Mouse (Mus musculus) liver, adult 2 months (tissue): Measurements from ENCODE around the gene Clec16a. TPM values are rescaled to one million over a fixed set of nuclear protein-coding genes. Genes with fewer than 3 reads are reported as not detected.

Source experiments
- DNase-seq: peaks from one replicate; pipeline ENCODE4 v3.0.0-alpha.2; 2011; ENCODE audit warnings: low read depth, low spot score; ENCODE audit errors: extremely low read depth
- H3K27ac ChIP-seq: fragments of 200-500 bp; replicated peaks from 2 replicates; pipeline ENCODE4 v1.5.1; 2012; ENCODE audit warnings: low read depth, mild to moderate bottlenecking, control low read depth, inconsistent platforms, low read length; ENCODE audit not compliant: insufficient read depth
- H3K27me3 ChIP-seq: fragments of 200-500 bp; 2 replicates; pipeline ENCODE4 v1.6.1; 2012; ENCODE audit warnings: mild to moderate bottlenecking, moderate library complexity, low read length, inconsistent platforms; ENCODE audit not compliant: control insufficient read depth, insufficient read depth
- H3K36me3 ChIP-seq: fragments of 200-500 bp; 2 replicates; pipeline ENCODE4 v1.6.1; 2012; ENCODE audit warnings: low read length, inconsistent platforms; ENCODE audit not compliant: control insufficient read depth, insufficient read depth
- H3K4me1 ChIP-seq: fragments of 200-500 bp; 2 replicates; pipeline ENCODE4 v1.6.1; 2011; ENCODE audit warnings: low read length; ENCODE audit not compliant: control insufficient read depth, insufficient read depth
- H3K4me3 ChIP-seq: fragments of 200-500 bp; 2 replicates; pipeline ENCODE4 v1.5.1; 2011; ENCODE audit warnings: low read depth, mild to moderate bottlenecking, control low read depth, low read length, moderate library complexity; ENCODE audit not compliant: insufficient read depth
- H3K79me2 ChIP-seq: fragments of 200-500 bp; 2 replicates; pipeline ENCODE4 v1.6.1; 2012; ENCODE audit warnings: inconsistent platforms, mild to moderate bottlenecking, low read length, moderate library complexity; ENCODE audit not compliant: control insufficient read depth, insufficient read depth
- H3K9ac ChIP-seq: fragments of 200-500 bp; 2 replicates; pipeline ENCODE4 v1.6.1; 2012; ENCODE audit warnings: low read depth, mild to moderate bottlenecking, control low read depth, inconsistent platforms, low read length
- CTCF ChIP-seq: fragments of 200-500 bp; IDR thresholded peaks from 2 replicates; pipeline ENCODE4 v1.5.1; 2011; ENCODE audit warnings: low read depth, low read length, control low read depth
- POLR2A ChIP-seq: fragments of 200-500 bp; IDR thresholded peaks from 2 replicates; pipeline ENCODE4 v1.6.1; 2011; ENCODE audit warnings: low read length, control low read depth; ENCODE audit not compliant: insufficient read depth; ENCODE audit errors: extremely low read depth
- WGBS: fragments of 180-500 bp; shearing (Covaris S2); methylation state at CpG from one replicate; pipeline ENCODE4 v1.1.7; 2018; 5-methylcytosine and 5-hydroxymethylcytosine counted together
- polyA plus RNA-seq: library from polyadenylated mRNA; depleted of rRNA; stranded (reverse); fragments of >200 nt; gene quantifications from 2 replicates; pipeline ENCODE4 v1.2.3, GENCODE M21; 2012
- total RNA-seq: library from RNA; depleted of rRNA; stranded (reverse); fragments of >200 nt; gene quantifications from 2 replicates; pipeline ENCODE4 v1.2.3, GENCODE M21; 2014

Gene Clec16a
- total and polyA plus RNA-seq, 2 experiments = 9.8 to 11.6 TPM

DNA sequence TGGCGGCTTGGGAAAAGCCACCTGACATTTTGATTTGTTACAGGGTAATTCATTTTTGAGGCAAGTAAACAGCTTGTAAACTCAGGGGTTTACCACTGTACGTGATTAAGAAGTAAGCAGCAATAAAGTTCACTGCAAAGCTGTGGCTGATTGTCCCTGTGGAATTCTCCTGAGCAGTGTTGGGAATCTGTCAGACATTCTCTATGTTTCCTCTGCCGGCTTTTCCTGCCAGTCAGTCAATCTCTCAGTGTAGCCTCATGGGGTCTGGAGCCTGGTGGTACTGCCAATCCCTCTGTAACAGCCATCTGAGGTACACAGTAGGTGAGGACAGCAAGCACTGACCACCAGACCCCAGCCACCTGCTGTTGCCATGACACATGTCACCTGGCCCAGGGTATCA lies 183.7 kb downstream of the Clec16a start:
- H3K27me3 ChIP-seq = no peaks in the 10 kb centered on the region
- no peak overlapping the region for H3K9ac ChIP-seq
- 94% methylated on average over 3 of the region's 3 CpGs for WGBS
- no peak for DNase-seq
- H3K4me3 ChIP-seq = no peak overlapping the region
- TF ChIP-seq CTCF = no peak
- H3K4me1 ChIP-seq = 0 out of 2 replicates have a peak, but pooled peaks cover 2% of the 10 kb centered on the region
- H3K79me2 ChIP-seq = no peaks in the 10 kb centered on the region
- no peak overlapping the region for H3K27ac ChIP-seq
- no peaks in the 10 kb centered on the region for H3K36me3 ChIP-seq

GRCm38 (mm10) chr16:10730941-10731340 lies 185.8 kb downstream of the Clec16a start:
- WGBS = 94% methylated on average over 4 of the region's 4 CpGs
- Histone ChIP-seq H3K79me2 (no peaks in the 10 kb centered on the region), H3K4me1 (0 out of 2 replicates have a peak, but pooled peaks cover 2% of the 10 kb centered on the region), H3K4me3 (no peak overlapping the region), H3K27ac (no peak overlapping the region), H3K9ac (no peak overlapping the region), H3K27me3 (no peaks in the 10 kb centered on the region), H3K36me3 (no peaks in the 10 kb centered on the region)
- DNase-seq = no peak
- TF ChIP-seq CTCF (no peak), POLR2A (no peak)

- Histone ChIP-seq H3K27me3 (no peaks in the 10 kb centered on the region), H3K27ac (no peak overlapping the region), H3K79me2 (no peaks in the 10 kb centered on the region), H3K4me3 (no peak overlapping the region), H3K9ac (no peak overlapping the region), H3K4me1 (0 out of 2 replicates have a peak, but pooled peaks cover 2% of the 10 kb centered on the region), H3K36me3 (no peaks in the 10 kb centered on the region)
- DNase-seq = no peak
- no peak for TF ChIP-seq POLR2A
- TF ChIP-seq CTCF = no peak
- WGBS = 95% methylated on average over 4 of the region's 4 CpGs
Measured at GRCm38 (mm10) chr16:10731785-10732184, 186.6 kb downstream of the Clec16a start.

GRCm38 (mm10) chr16:10732421-10732820 lies 187.3 kb downstream of the Clec16a start:
- no peaks in the 10 kb centered on the region for H3K27me3 ChIP-seq
- DNase-seq = no peak
- 0 out of 2 replicates have a peak, but pooled peaks cover 2% of the 10 kb centered on the region for H3K4me1 ChIP-seq
- no peak overlapping the region for H3K4me3 ChIP-seq
- H3K79me2 ChIP-seq = no peaks in the 10 kb centered on the region
- TF ChIP-seq CTCF (no peak), POLR2A (no peak)
- H3K9ac ChIP-seq = no peak overlapping the region
- H3K27ac ChIP-seq = no peak overlapping the region
- no peaks in the 10 kb centered on the region for H3K36me3 ChIP-seq
- 77% methylated on average over 5 of the region's 5 CpGs for WGBS

DNA sequence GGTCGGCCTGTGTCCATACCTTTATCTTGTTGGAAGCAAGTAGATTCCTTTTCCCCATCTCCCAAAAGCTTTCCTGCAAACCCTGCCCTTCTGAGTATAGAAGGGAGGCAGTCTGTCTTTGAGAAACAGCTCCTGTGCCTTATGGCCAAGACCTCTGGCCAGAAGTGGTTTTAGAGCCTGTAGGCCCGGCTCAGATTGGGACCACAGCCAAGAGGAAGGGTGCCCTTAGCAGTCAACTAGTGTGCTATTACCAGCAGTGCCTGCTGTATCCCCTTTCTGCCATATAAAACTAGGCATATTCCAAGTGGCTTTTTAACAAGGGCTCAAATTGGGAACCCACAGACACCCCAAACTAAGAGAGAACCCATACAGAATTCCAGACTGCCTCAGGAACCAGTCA lies 190.6 kb downstream of the Clec16a start:
- no peaks in the 10 kb centered on the region for H3K27me3 ChIP-seq
- no peak overlapping the region for H3K4me3 ChIP-seq
- no peak for DNase-seq
- no peaks in the 10 kb centered on the region for H3K36me3 ChIP-seq
- H3K9ac ChIP-seq = no peak overlapping the region
- WGBS = 80% methylated on average over 2 of the region's 2 CpGs
- TF ChIP-seq CTCF (no peak), POLR2A (no peak)
- H3K4me1 ChIP-seq = peaks cover 9% of the 10 kb centered on the region; the same call in 1 of the 2 replicates
- no peak overlapping the region for H3K27ac ChIP-seq
- H3K79me2 ChIP-seq = no peaks in the 10 kb centered on the region

GRCm38 (mm10) chr16:10736364-10736763 lies 191.2 kb downstream of the Clec16a start:
- Histone ChIP-seq H3K36me3 (no peaks in the 10 kb centered on the region), H3K4me1 (peaks cover 11% of the 10 kb centered on the region; the same call in 1 of the 2 replicates), H3K27me3 (no peaks in the 10 kb centered on the region), H3K27ac (no peak overlapping the region), H3K9ac (no peak overlapping the region), H3K4me3 (no peak overlapping the region), H3K79me2 (no peaks in the 10 kb centered on the region)
- WGBS = 76% methylated on average over 10 of the region's 10 CpGs
- no peak for DNase-seq
- TF ChIP-seq POLR2A (no peak), CTCF (no peak)
